Comparison of ENCODE assay signal across 30 mouse cellular contexts in the genomic region with DNA sequence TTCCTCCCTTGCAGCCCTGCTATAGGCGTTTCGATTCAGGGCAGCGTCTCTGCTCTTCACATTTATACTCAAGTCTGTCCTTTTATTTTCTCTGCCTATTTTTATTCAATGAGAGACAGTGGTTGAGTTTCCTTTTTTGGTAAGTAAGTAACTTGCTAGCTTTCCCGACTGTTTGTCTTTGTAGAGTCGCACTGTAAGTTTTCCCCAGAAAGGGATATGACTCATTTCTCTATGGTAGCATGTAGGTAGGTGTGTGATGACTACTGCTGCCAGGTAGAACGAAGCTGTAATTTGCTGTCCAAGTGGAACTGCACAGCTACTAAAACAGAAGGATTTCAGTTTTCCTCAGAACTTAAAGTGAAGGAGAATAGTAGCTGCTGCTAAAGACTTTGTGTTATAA. TPM values are rescaled to one million over a fixed set of nuclear protein-coding genes. Genes with fewer than 3 reads are reported as not detected.
DNase-seq lines count a peak whose midpoint lies in the region; ATAC-seq lines count a peak whose summit lies in the region.
"Had no signal": no experiment of that assay in that cellular context is flagged by ENCODE, and none has a peak within 500 bp of the region (broad histone marks: within the 10 kb centered on the region; RNA-seq: fewer than 3 reads in every experiment).

No protein-coding gene starts in this region.

- peaks cover 14% of the 10 kb centered on the region for H3K36me3 ChIP-seq in megakaryocyte, embryonic 14.5 days (replicated peaks; ENCODE audit: low read length)
- H3K36me3 ChIP-seq: embryonic facial prominence, embryonic 13.5 days; forebrain, embryonic 10.5 days; forebrain, embryonic 15.5 days; G1E; hindbrain, embryonic 12.5 days; intestine, embryonic 15.5 days; limb, embryonic 13.5 days had no signal

- DNase-seq in frontal cortex, postnatal 25 days (ENCODE audit: low spot score in 2 of 2) = no peak
- DNase-seq in brain, adult 2 months (ENCODE audit: low read depth, low spot score) = peak; percentile 88
- peak; percentile 18 to 23 for DNase-seq in left cerebral cortex, postnatal 36 days (ENCODE audit: low spot score in 2 of 2)
- DNase-seq in cerebellum, postnatal 4 days (ENCODE audit: low spot score in 2 of 2) = no peak
- DNase-seq in adrenal gland, adult 2 months = no peak
- DNase-seq: adrenal gland, postnatal 14 days; cerebellum, adult 11-12 months; cerebellum, adult 9-11 months; gastrocnemius, adult 2 months; heart, postnatal 36 days; kidney, adult 8-10 months; layer of hippocampus, postnatal 36 days; lung, postnatal 36 days; midbrain, embryonic 14.5 days; retina, postnatal 1 day; spleen, adult 18-20 months; thymus, adult 18-20 months; thymus, postnatal 25 days had no signal

- peak overlapping the region; percentile 80 for H3K4me3 ChIP-seq in megakaryocyte, embryonic 14.5 days (replicated peaks)
- H3K4me3 ChIP-seq: embryonic facial prominence, embryonic 13.5 days; forebrain, embryonic 10.5 days; forebrain, embryonic 15.5 days; gastrocnemius, adult 2 months; hindbrain, embryonic 12.5 days; intestine, embryonic 15.5 days; limb, embryonic 13.5 days had no signal

- H3K9me3 ChIP-seq in megakaryocyte, embryonic 14.5 days = no peaks in the 10 kb centered on the region
- H3K9me3 ChIP-seq: embryonic facial prominence, embryonic 13.5 days; forebrain, embryonic 10.5 days; forebrain, embryonic 15.5 days; G1E; hindbrain, embryonic 12.5 days; intestine, embryonic 15.5 days; limb, embryonic 13.5 days had no signal

- no peaks in the 10 kb centered on the region for H3K27me3 ChIP-seq in megakaryocyte, embryonic 14.5 days (replicated peaks)
- H3K27me3 ChIP-seq: embryonic facial prominence, embryonic 13.5 days; forebrain, embryonic 15.5 days; hindbrain, embryonic 12.5 days; intestine, embryonic 15.5 days; limb, embryonic 13.5 days; Patski had no signal

- ATAC-seq in frontal cortex, adult (ENCODE audit: low TSS enrichment) = peak; percentile 97
- no peak for ATAC-seq in megakaryocyte, adult 5-6 weeks (ENCODE audit: poor library complexity, severe bottlenecking)
- ATAC-seq: forebrain, embryonic 15.5 days; hindbrain, postnatal 0 days; intestine, embryonic 15.5 days; Patski had no signal

- H3K4me1 ChIP-seq in megakaryocyte, embryonic 14.5 days = peaks cover 75% of the 10 kb centered on the region
- H3K4me1 ChIP-seq: embryonic facial prominence, embryonic 13.5 days; forebrain, embryonic 10.5 days; forebrain, embryonic 15.5 days; hindbrain, embryonic 12.5 days; intestine, embryonic 15.5 days; limb, embryonic 13.5 days had no signal

- intact Hi-C loops in left cerebral cortex, postnatal 36 days (cut with DNase I) = no loop called here

RNA-seq across cellular contexts. Expression of gene Mctp1, which starts 45.1 kb away (rescaled TPM):
- 2.2 and 4.7 TPM in 2 replicates for polyA plus RNA-seq in megakaryocyte, embryonic 14.5 days (2012; ENCODE audit: insufficient read depth, low replicate concordance)
- 48.0 and 58.4 TPM in 2 replicates for total RNA-seq in megakaryocyte, adult 5-6 weeks (2015)
- 59.2 and 66.2 TPM in 2 replicates for total RNA-seq in megakaryocyte, adult 5-6 weeks (2017)
- total RNA-seq in left cerebral cortex, postnatal 36 days (2021) = 10 to 100 TPM; 43.7 to 53.1 TPM
- 1 to 10 TPM; 1.1 to 1.7 TPM for total RNA-seq in adrenal gland, adult 2 months (2021)
- 0.29 and 0.35 TPM in 2 replicates for polyA plus RNA-seq in adrenal gland, adult 2 months (2012; rRNA removed)

Comparison
In these comparisons a context has a peak if more than half of its experiments do, and no peak if none do; other contexts are left out.
1. DNase-seq: peak in brain, adult 2 months (single experiment) and left cerebral cortex, postnatal 36 days (2 of 2); none in frontal cortex, postnatal 25 days (0 of 2), cerebellum, postnatal 4 days (0 of 2) and adrenal gland, adult 2 months (single experiment).
2. RNA of gene Mctp1, which starts 45.1 kb away (total RNA-seq): 48.0 to 66.2 TPM in megakaryocyte, adult 5-6 weeks and 43.7 to 53.1 TPM in left cerebral cortex, postnatal 36 days; 1.1 to 1.7 TPM in adrenal gland, adult 2 months; every median in the first group is over 10 times any median in the second.